In genomic region chr11:64079727-64080081, GRCm38 (mm10) we compare ENCODE assay signal across 7 mouse cellular contexts. TPM values are rescaled to one million over a fixed set of nuclear protein-coding genes. Genes with fewer than 3 reads are reported as not detected.
DNase-seq lines count a peak whose midpoint lies in the region; ATAC-seq and TF ChIP-seq lines count a peak whose summit lies in the region.

No protein-coding gene starts in this region.

- H3K36me3 ChIP-seq in thymus, adult 2 months (ENCODE audit: control insufficient read depth, insufficient read depth, low read length) = no peaks in the 10 kb centered on the region
- no peaks in the 10 kb centered on the region for H3K36me3 ChIP-seq in forebrain, embryonic 11.5 days (ENCODE audit: control insufficient read depth, insufficient read depth, low read length)
- peaks cover 7% of the 10 kb centered on the region; the same call in 1 of the 2 replicates for H3K36me3 ChIP-seq in liver, embryonic 11.5 days (ENCODE audit: control insufficient read depth, insufficient read depth, low read length)

- DNase-seq in thymus, adult 2 months = no peak
- no peak for DNase-seq in thymus, postnatal 36 days
- no peak for DNase-seq in forebrain, embryonic 11.5 days (ENCODE audit: low spot score)
- no peak for DNase-seq in liver, embryonic 11.5 days (ENCODE audit: low spot score)
- DNase-seq in ovary, postnatal 36 days (ENCODE audit: low spot score) = no peak
- no peak for DNase-seq in right cerebral cortex, adult 18-20 months
- DNase-seq in urinary bladder, adult 18-20 months (ENCODE audit: low spot score in 2 of 2) = no peak

- TF ChIP-seq POLR2A in thymus, adult 2 months (IDR thresholded peaks at IDR 0.05; ENCODE audit: control insufficient read depth, extremely low read depth, insufficient read depth, low read length, poor library complexity) = no peak

- H3K27ac ChIP-seq in thymus, adult 2 months (ENCODE audit: control insufficient read depth, insufficient read depth, low read length) = peak overlapping the region; percentile 92
- peak overlapping the region; percentile 70 for H3K27ac ChIP-seq in forebrain, embryonic 11.5 days (ENCODE audit: low read depth, low read length)
- peak overlapping the region; percentile 77 for H3K27ac ChIP-seq in liver, embryonic 11.5 days (ENCODE audit: low read depth, low read length)

- peak overlapping the region; percentile 97 for H3K4me3 ChIP-seq in thymus, adult 2 months (ENCODE audit: control insufficient read depth, insufficient read depth, low read length)
- peak overlapping the region; percentile 61 for H3K4me3 ChIP-seq in forebrain, embryonic 11.5 days (ENCODE audit: low read depth, low read length)
- peak overlapping the region; percentile 84 for H3K4me3 ChIP-seq in liver, embryonic 11.5 days (ENCODE audit: low read depth, low read length)

- peak; percentile 30; the same call in 1 of the 2 replicates for ATAC-seq in forebrain, embryonic 11.5 days (replicated peaks; ENCODE audit: low FRiP score)
- peak; percentile 72 for ATAC-seq in liver, embryonic 11.5 days (replicated peaks; ENCODE audit: low FRiP score)

- H3K4me2 ChIP-seq in forebrain, embryonic 11.5 days (ENCODE audit: low read depth, low read length, severe bottlenecking) = peak overlapping the region; percentile 69
- H3K4me2 ChIP-seq in liver, embryonic 11.5 days = peak overlapping the region; percentile 82

- TF ChIP-seq CTCF in thymus, adult 2 months (IDR thresholded peaks at IDR 0.05; ENCODE audit: borderline replicate concordance, control insufficient read depth, extremely low read depth, insufficient read depth, low read length, poor library complexity) = no peak

- WGBS in thymus, adult 2 months = 2% methylated on average over 8 of the region's 8 CpGs
- WGBS in forebrain, embryonic 11.5 days = under 1% methylated on average over 8 of the region's 8 CpGs
- WGBS in liver, embryonic 11.5 days = 1% methylated on average over 8 of the region's 8 CpGs

- H3K9ac ChIP-seq in forebrain, embryonic 11.5 days (ENCODE audit: low read length) = peak overlapping the region; percentile 85
- peak overlapping the region; percentile 82 for H3K9ac ChIP-seq in liver, embryonic 11.5 days (ENCODE audit: low read depth, low read length)

- H3K27me3 ChIP-seq in thymus, adult 2 months (ENCODE audit: control insufficient read depth, insufficient read depth, low read length) = no peaks in the 10 kb centered on the region
- H3K27me3 ChIP-seq in forebrain, embryonic 11.5 days (ENCODE audit: control insufficient read depth, insufficient read depth, low read length) = no peaks in the 10 kb centered on the region
- no peaks in the 10 kb centered on the region for H3K27me3 ChIP-seq in liver, embryonic 11.5 days (replicated peaks; ENCODE audit: control insufficient read depth, insufficient read depth, low read length)

- no peaks in the 10 kb centered on the region for H3K9me3 ChIP-seq in forebrain, embryonic 11.5 days (ENCODE audit: control insufficient read depth, low read length)
- no peaks in the 10 kb centered on the region for H3K9me3 ChIP-seq in liver, embryonic 11.5 days (ENCODE audit: control insufficient read depth, low read length)

- peaks cover 6% of the 10 kb centered on the region; the same call in 1 of the 2 replicates for H3K4me1 ChIP-seq in thymus, adult 2 months (replicated peaks; ENCODE audit: control insufficient read depth, insufficient read depth, low read length)
- H3K4me1 ChIP-seq in forebrain, embryonic 11.5 days (replicated peaks; ENCODE audit: control insufficient read depth, insufficient read depth, low read length) = peaks cover 4% of the 10 kb centered on the region; the same call in 1 of the 2 replicates
- H3K4me1 ChIP-seq in liver, embryonic 11.5 days (replicated peaks; ENCODE audit: control insufficient read depth, insufficient read depth, low read length) = peaks cover 9% of the 10 kb centered on the region

RNA-seq across cellular contexts. Expression of gene Cox10, which starts 0.4 kb away (rescaled TPM):
- polyA plus RNA-seq in thymus, adult 2 months (2012; rRNA removed) = 20.2 and 24.2 TPM in 2 replicates
- polyA plus RNA-seq in forebrain, embryonic 11.5 days (2014; fragmentation: Nextera tagmentation; extraction: Ambion mirVana) = 27.9 and 31.6 TPM in 2 replicates
- 23.5 and 29.8 TPM in 2 replicates for polyA plus RNA-seq in liver, embryonic 11.5 days (2014; fragmentation: Nextera tagmentation; extraction: Ambion mirVana)
